Mouse (Mus musculus) liver, embryonic 11.5 days (tissue): ENCODE measurements at regions not wholly inside any gene's neighbourhood (a gene's known extent, or its start where the extent isn't known, plus 50 kb on each side); places are given as distances from the start of the nearest gene placed in this dataset.

Experiments
- ATAC-seq: fragments of 200-750 bp; cut with Nextera tagmentation; replicated peaks from 2 replicates; pipeline ENCODE4 v1.8.0; 2017; ENCODE audit warnings: moderate number of reproducible peaks, mild to moderate bottlenecking, moderate TSS enrichment, moderate library complexity; ENCODE audit not compliant: low FRiP score
- DNase-seq: peaks from one replicate; pipeline ENCODE4 v3.0.0-alpha.2; 2017; ENCODE audit warnings: low spot score
- H3K27ac ChIP-seq: fragments of 300-500 bp; sonication (generic); 2 replicates; pipeline ENCODE4 v1.5.1; 2014; ENCODE audit warnings: mild to moderate bottlenecking, low read depth, low read length, control low read depth
- H3K27me3 ChIP-seq: fragments of 300-500 bp; sonication (generic); replicated peaks from 2 replicates; pipeline ENCODE4 v1.6.1; 2014; ENCODE audit warnings: low read length, mixed read lengths; ENCODE audit not compliant: control insufficient read depth, insufficient read depth
- H3K36me3 ChIP-seq: fragments of 300-500 bp; sonication (generic); 2 replicates; pipeline ENCODE4 v1.6.1; 2014; ENCODE audit warnings: mild to moderate bottlenecking, low read length, moderate library complexity, mixed read lengths; ENCODE audit not compliant: control insufficient read depth, insufficient read depth
- H3K4me1 ChIP-seq: fragments of 300-500 bp; sonication (generic); replicated peaks from 2 replicates; pipeline ENCODE4 v1.6.1; 2014; ENCODE audit warnings: low read length, mixed read lengths; ENCODE audit not compliant: control insufficient read depth, insufficient read depth
- H3K4me2 ChIP-seq: fragments of 300-500 bp; sonication (generic); 2 replicates; pipeline ENCODE4 v1.6.1; 2014; ENCODE audit warnings: mild to moderate bottlenecking, control low read depth, moderate library complexity
- H3K4me3 ChIP-seq: fragments of 300-500 bp; sonication (generic); 2 replicates; pipeline ENCODE4 v1.5.1; 2014; ENCODE audit warnings: low read depth, low read length, control low read depth
- H3K9ac ChIP-seq: fragments of 300-500 bp; sonication (generic); 2 replicates; pipeline ENCODE4 v1.6.1; 2014; ENCODE audit warnings: low read depth, low read length, control low read depth
- H3K9me3 ChIP-seq: fragments of 300-500 bp; sonication (generic); 2 replicates; pipeline ENCODE4 v1.6.1; 2016; ENCODE audit warnings: low read length, inconsistent platforms, mixed read lengths; ENCODE audit not compliant: control insufficient read depth
- WGBS: fragments of 180-500 bp; shearing (Covaris S2); extraction: QIAGEN DNeasy Blood & Tissue Kit; methylation state at CpG from one replicate; pipeline ENCODE4 v1.1.7; 2014; 5-methylcytosine and 5-hydroxymethylcytosine counted together

DNA sequence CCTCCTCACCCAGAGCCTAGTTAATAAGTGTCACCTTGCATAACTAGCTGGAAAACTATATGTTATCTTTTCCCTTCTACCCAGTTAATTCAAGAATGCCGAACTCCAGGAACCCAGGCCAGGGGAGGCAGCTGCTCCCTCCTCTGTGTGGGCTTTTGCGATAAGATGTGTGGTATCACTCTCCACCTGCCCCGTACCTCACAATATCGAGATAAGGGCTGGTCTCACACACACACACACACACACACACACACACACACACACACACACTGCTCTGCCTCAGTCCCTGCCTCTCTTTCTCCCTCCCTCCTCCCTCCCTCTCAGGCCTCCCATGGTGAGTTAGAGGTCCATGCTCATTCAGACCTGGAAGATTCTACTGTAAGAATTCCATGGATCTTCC lies 127.1 kb downstream of the Slc38a4 start:
- H3K4me3 ChIP-seq = no peak overlapping the region
- H3K27me3 ChIP-seq = no peaks in the 10 kb centered on the region
- no peaks in the 10 kb centered on the region for H3K4me1 ChIP-seq
- 55% methylated on average over 4 of the region's 4 CpGs for WGBS
- no peak overlapping the region for H3K4me2 ChIP-seq
- H3K9ac ChIP-seq = no peak overlapping the region
- DNase-seq (peak; percentile 15), ATAC-seq (peak; percentile 87)
- no peak overlapping the region for H3K27ac ChIP-seq
- H3K36me3 ChIP-seq = no peaks in the 10 kb centered on the region
- no peaks in the 10 kb centered on the region for H3K9me3 ChIP-seq

GRCm38 (mm10) chr15:96927674-96928073 lies 128.1 kb downstream of the Slc38a4 start:
- Histone ChIP-seq H3K4me3 (no peak overlapping the region), H3K4me1 (no peaks in the 10 kb centered on the region), H3K36me3 (no peaks in the 10 kb centered on the region), H3K9me3 (no peaks in the 10 kb centered on the region), H3K27ac (no peak overlapping the region), H3K9ac (no peak overlapping the region), H3K4me2 (no peak overlapping the region), H3K27me3 (no peaks in the 10 kb centered on the region)
- DNase-seq (no peak), ATAC-seq (0 out of 2 replicates have a peak, but pooled peaks have one; percentile 32)
- WGBS = 77% methylated on average over 4 of the region's 4 CpGs

GRCm38 (mm10) chr15:96926660-96927059 lies 129.1 kb downstream of the Slc38a4 start:
- Histone ChIP-seq H3K36me3 (no peaks in the 10 kb centered on the region), H3K9ac (no peak overlapping the region), H3K9me3 (no peaks in the 10 kb centered on the region), H3K4me3 (no peak overlapping the region), H3K27me3 (no peaks in the 10 kb centered on the region), H3K27ac (no peak overlapping the region), H3K4me1 (no peaks in the 10 kb centered on the region), H3K4me2 (no peak overlapping the region)
- ATAC-seq (no peak), DNase-seq (no peak)
- 73% methylated on average over 1 of the region's 1 CpGs for WGBS

GRCm38 (mm10) chr15:96916586-96916985 lies 139.2 kb downstream of the Slc38a4 start:
- Histone ChIP-seq H3K4me1 (no peaks in the 10 kb centered on the region), H3K36me3 (no peaks in the 10 kb centered on the region), H3K4me2 (no peak overlapping the region), H3K27ac (no peak overlapping the region), H3K9me3 (no peaks in the 10 kb centered on the region), H3K9ac (no peak overlapping the region), H3K27me3 (no peaks in the 10 kb centered on the region), H3K4me3 (no peak overlapping the region)
- DNase-seq (no peak), ATAC-seq (no peak)
- 85% methylated on average over 7 of the region's 7 CpGs for WGBS

DNA sequence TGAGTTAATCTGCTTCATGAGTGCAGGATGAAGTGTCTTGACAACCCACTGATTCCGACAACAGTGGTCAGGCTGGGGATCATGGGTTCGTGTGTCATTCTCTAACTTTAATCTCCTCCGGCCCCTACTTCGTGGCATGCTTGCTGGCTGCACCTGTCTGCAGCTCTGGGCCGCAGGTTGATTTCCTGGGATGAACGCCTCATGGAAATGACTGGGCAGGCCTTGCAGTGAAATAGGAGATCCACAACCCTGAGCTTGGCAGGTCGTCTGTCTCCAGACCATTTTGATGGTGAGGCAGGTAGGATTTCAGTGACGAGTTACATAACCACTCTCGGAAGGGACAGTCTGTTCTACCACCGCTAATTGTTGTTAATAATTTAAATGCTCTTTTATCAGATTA lies 140.2 kb downstream of the Slc38a4 start:
- H3K9ac ChIP-seq = no peak overlapping the region
- H3K36me3 ChIP-seq = no peaks in the 10 kb centered on the region
- 80% methylated on average over 10 of the region's 10 CpGs for WGBS
- no peak for ATAC-seq
- DNase-seq = no peak
- no peak overlapping the region for H3K4me2 ChIP-seq
- no peak overlapping the region for H3K4me3 ChIP-seq
- H3K27ac ChIP-seq = no peak overlapping the region
- no peaks in the 10 kb centered on the region for H3K9me3 ChIP-seq
- no peaks in the 10 kb centered on the region for H3K4me1 ChIP-seq
- H3K27me3 ChIP-seq = no peaks in the 10 kb centered on the region

DNA sequence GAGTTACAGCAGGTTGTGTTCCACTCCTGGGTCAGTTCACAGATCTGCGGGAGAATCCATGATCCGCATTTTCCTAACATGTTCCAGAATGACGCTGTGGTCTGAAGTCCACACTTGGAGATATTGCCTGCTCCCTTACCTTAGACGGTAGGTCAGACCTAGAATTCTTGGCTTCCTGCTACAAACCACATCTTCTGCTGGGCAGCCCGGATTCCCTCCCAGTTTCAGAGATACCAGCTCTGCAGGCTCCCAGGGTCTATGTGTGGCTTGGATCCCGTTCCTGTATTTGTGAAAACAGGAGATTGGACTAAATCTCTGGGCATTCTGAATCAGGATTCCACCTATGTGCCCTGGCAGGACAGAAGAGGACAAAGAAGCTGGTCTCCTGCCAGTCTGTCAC lies 140.8 kb downstream of the Slc38a4 start:
- Histone ChIP-seq H3K4me3 (no peak overlapping the region), H3K9me3 (no peaks in the 10 kb centered on the region), H3K9ac (no peak overlapping the region), H3K36me3 (no peaks in the 10 kb centered on the region), H3K27ac (no peak overlapping the region), H3K4me2 (no peak overlapping the region), H3K4me1 (no peaks in the 10 kb centered on the region), H3K27me3 (no peaks in the 10 kb centered on the region)
- DNase-seq = no peak
- 79% methylated on average over 6 of the region's 6 CpGs for WGBS
- no peak for ATAC-seq

DNA sequence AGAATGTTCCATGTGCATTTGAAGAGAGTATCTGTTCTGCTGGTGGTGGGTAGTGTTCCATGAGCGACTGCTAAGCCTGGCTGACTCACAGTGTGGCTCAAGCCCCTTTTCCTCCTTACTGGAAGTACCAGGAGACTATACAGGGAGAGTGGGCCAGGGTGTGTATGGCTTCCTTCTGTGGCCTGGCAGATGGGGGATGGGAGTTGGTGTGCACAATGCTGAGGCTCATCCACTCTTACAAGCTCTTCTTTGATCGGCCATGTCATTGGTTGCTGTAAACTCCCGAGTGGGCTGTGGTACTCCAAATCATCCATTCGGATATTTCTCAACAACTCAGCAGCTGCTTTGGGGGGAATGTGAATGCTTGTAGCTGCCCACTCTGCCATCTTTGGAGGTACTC lies 150.2 kb downstream of the Slc38a4 start:
- Histone ChIP-seq H3K27ac (no peak overlapping the region), H3K9me3 (no peaks in the 10 kb centered on the region), H3K36me3 (no peaks in the 10 kb centered on the region), H3K4me1 (no peaks in the 10 kb centered on the region), H3K4me3 (no peak overlapping the region), H3K9ac (no peak overlapping the region), H3K27me3 (no peaks in the 10 kb centered on the region), H3K4me2 (no peak overlapping the region)
- ATAC-seq = no peak
- 87% methylated on average over 4 of the region's 4 CpGs for WGBS
- DNase-seq = no peak

GRCm38 (mm10) chr15:96903461-96903860 lies 152.3 kb downstream of the Slc38a4 start:
- 91% methylated on average over 3 of the region's 3 CpGs for WGBS
- no peak for ATAC-seq
- no peaks in the 10 kb centered on the region for H3K27me3 ChIP-seq
- no peak for DNase-seq
- H3K36me3 ChIP-seq = no peaks in the 10 kb centered on the region
- H3K9ac ChIP-seq = no peak overlapping the region
- no peak overlapping the region for H3K4me3 ChIP-seq
- no peaks in the 10 kb centered on the region for H3K9me3 ChIP-seq
- no peak overlapping the region for H3K27ac ChIP-seq
- no peak overlapping the region for H3K4me2 ChIP-seq
- no peaks in the 10 kb centered on the region for H3K4me1 ChIP-seq

DNA sequence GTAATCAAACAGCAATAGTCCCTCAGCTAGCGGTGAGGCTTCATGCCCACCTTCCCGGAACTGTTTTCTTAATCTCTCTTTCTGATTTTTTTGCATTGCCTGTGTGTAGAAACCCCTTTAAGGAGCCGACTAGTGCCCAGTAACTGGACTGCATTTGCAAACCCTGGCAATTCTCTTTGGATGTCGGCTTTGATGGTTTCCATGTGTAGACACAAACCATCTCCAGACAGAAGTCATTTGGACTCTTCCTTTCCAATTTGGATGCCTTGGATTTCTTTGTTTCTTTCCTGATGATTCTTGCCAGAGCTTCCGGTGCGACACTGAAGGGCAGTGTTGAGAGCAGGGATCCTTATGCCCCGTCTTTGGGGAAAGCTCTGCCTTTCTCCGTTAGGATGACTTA lies 153.0 kb downstream of the Slc38a4 start:
- DNase-seq (no peak), ATAC-seq (no peak)
- no peaks in the 10 kb centered on the region for H3K27me3 ChIP-seq
- no peaks in the 10 kb centered on the region for H3K36me3 ChIP-seq
- whole genome bisulfite sequencing = 85% methylated on average over 8 of the region's 8 CpGs
- H3K27ac ChIP-seq = no peak overlapping the region
- H3K9me3 ChIP-seq = no peaks in the 10 kb centered on the region
- H3K4me3 ChIP-seq = no peak overlapping the region
- H3K4me1 ChIP-seq = no peaks in the 10 kb centered on the region
- no peak overlapping the region for H3K9ac ChIP-seq
- no peak overlapping the region for H3K4me2 ChIP-seq
